Mouse (Mus musculus) gastrocnemius, postnatal 4 days (tissue): ENCODE data around the gene Irx5. TPM values are rescaled to one million over a fixed set of nuclear protein-coding genes. Genes with fewer than 3 reads are reported as not detected.

Source experiments
- DNase-seq, 2 experiments: peaks; one replicate each; pipeline ENCODE4 v3.0.0; 2021 to 2022; ENCODE audit warnings: low spot score in 2 of 2, mixed read lengths in 2 of 2
- long read RNA-seq, 2 experiments: library from polyadenylated mRNA; stranded (forward); transcript quantifications; one replicate each; pipeline ENCODE4 v2.0.0; 2021
- total RNA-seq, 2 experiments: library from RNA; stranded (reverse); gene quantifications; 2 replicates each; pipeline ENCODE4 v1.2.3; 2021

Irx5 gene
- total RNA-seq: 1 to 10 TPM in 1 of 2 experiments, under 1 TPM in 1; 0.49 to 1.0 TPM
- long read RNA-seq, experiment 1, partial matches to known transcripts: 0 of 2 reads
- long read RNA-seq, experiment 1, other reads (novel, unspliced or antisense): 0 of 2 reads
- long read RNA-seq, experiment 2: 0 reads

DNA sequence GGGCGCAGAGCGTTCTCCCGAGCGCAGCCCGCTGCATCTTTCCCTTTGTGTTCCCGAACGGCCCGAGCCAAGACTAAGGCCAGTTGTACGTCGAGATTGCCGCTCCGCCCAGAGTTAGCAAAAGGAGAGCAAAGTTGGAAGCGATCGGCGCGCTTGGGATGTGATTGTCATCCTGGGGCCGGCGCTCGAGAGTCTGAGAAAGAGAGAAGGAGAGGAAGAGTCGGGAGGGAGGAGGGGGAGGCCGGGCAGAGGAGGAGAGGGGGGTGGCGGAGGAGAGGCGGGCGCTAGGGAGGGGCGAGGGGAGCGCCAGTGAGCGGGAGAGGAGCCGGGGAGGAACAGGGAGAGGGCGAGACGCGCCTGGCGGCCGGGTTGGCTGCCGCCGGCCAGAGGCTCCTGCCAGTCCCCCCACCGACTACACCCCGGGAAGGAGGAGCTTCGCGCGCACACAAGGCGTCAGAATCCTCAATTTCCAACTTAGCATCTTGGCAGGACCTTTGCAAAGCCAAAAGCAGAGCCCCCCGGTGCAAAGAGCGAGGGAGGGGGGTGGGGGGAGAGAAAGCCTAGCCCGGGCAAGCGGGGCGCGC, at the start of gene Irx5:
TSS of gene Irx5 (plus strand) at position 228 of the 584 bp plus-strand sequence.
- DNase-seq: peak; percentile 31 to 57

DNA sequence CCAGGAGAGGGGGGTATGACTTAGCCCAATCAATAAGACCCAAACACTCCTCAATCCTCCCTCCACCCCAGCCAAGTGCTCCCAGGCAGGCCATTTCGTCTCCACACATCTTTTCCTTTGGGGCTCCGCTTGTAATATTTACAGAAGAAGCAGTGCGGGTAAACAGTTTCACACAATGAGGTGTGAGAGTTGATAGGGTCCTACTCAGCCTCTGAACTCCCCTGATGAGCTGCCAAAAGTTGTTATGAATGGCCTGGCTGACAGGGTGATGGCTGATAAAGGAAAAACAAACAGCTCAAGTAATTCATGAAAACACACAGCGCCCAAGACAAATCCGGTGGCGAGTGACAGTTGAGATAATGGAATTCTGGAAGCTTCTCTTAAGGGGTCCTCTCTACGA, 45.2 kb upstream of the Irx5 start:
- DNase-seq: no peak

DNA sequence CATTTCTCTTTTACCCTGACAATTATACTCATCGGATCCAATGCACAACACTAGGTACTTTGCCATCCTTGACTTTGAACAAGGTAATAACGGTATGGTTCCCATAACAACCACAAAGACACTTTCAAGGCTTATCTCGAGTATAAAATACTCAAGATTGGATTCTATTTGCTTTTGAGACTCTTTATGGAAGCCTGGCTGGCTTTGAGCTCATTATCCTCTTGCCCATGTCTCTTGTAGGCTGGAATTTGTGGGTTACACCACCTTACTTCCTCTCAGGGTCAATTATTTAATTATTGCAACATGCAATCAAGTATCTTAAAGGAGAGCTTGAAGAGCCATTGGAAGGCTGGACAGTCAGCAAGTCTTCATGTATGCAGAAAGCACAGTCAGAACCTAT, 43.7 kb upstream of the Irx5 start:
- no peak for DNase-seq

DNA sequence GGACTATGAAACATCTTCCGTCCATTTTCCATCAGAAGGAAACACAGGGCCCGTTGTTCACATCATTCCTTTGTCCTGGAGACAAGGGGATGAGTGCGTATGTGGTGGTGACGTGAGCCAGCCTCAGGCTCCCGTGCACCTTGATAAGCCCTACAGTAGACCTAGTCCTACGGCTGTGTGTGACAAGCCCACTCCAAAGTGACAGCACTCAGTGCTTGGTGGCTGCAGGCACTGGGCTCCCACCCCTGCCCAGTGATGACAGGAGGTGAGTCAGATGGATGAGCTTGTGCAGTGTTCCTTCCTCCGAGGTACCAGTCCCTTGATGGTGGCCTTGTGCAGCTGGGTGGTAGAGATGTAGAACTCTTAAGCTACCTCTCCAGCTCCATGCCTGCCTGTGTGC, 33.7 kb upstream of the Irx5 start:
- no peak for DNase-seq

GRCm38 (mm10) chr8:92327176-92327575, 30.2 kb upstream of the Irx5 start:
- DNase-seq: no peak

DNA sequence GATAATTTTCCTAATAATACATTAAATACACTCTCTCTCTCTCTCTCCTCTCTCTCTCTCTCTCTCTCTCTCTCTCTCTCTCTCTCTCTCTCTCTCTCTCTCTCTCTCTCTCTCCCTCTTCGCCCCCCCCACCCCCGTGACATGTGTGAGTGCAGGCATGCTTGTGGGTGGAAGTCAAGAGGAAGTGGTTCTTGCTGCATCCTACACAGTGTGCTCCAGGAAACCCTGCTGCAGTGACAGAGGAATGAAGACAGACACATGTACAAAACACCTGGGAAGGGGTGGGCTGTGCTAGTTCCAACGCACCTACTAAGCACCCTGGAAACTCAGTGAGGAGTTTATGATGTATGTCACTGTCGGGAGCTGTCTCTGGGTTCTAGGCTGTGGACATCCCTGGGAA, 28.2 kb upstream of the Irx5 start:
- no peak for DNase-seq

- no peak for DNase-seq
These were observed 25.6 kb upstream of the Irx5 start for GRCm38 (mm10) chr8:92331811-92332210.

DNA sequence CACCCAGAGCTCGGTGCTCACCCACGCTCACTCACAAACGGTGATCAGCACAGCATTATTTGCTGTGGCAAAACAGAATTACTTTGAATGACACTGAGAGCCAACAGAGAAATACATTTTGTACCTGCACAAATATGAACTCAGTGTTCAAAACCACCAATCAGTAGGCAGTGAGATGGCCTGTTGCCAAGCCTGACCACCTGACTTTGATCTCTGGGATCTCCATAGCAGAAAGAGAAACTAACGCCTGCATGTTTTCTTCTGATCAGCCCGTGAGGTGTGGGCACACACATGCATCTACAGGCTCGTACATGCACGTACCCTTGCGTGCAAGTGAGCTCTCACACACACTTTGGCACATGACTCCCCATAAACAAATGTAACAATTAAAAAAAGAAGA, 24.0 kb upstream of the Irx5 start:
- DNase-seq: no peak

DNA sequence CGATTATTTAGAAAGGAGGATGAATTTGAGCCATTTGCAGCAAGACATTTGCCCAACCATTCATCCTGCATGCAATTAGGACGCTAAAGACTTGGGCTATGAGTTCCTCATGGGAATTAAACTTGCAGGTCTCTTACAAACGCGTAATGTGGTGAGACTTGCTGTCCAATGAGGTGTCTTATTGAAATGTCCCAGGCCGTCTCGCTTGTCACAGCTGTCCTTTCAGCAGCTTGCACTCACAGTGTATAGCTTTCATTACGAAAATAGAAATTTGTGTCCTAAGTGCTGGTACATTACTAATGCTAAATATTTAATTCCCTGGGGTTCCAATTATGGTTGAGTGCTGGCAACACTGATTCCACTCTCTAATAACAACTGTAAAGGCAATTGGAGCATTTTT, 22.3 kb upstream of the Irx5 start:
- no peak for DNase-seq

DNA sequence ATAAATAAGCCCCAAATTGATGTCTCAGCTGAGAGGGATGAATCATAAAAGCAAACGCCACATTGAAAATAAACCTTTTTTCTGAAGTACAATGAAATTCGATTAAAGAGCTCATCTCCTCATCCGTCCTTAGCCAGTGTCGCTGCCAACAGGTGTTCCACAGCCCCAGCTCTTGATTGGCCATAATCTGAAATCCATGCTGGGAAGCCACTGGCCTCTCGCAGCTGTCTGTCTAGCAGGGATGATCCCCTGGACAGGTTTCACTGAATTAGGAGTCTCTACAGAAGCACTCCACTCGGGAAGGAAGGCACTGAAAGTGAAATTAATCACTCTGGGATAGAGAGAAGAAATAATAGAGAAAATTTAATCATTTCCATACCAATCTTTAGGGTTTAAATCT, 21.4 kb upstream of the Irx5 start:
- no peak for DNase-seq

GRCm38 (mm10) chr8:92343544-92343943, 13.9 kb upstream of the Irx5 start:
- no peak for DNase-seq

DNA sequence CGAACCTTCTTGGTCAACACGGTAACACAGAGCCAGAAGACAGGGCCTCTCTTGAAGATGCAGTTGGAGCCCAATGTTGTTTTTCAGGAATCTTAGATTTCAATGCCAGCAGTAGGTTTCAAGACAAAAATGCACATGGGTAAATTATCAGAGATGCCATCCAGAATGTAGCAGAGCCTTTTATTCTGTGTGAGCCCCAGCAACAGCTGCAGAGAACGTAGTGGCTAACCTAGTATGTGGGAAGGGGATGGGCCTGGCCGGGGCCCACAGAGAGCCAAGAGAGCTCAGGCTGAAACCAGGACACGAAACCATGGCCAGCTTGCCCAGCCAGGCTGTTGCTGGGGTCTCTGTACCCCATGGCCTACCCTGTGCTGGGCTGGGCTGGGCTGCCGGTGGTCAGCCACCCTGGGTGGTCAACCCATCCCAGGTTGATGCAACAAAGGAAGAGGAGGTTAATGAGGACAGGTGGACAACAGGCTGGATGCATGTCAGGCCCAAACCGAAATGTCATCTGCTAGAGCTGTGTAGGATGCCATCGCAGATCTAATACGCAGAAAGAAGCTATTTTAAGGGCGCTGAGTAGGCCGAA, 7.4 kb upstream of the Irx5 start:
- no peak for DNase-seq

- no peak for DNase-seq
These were observed 4.0 kb upstream of the Irx5 start for GRCm38 (mm10) chr8:92353405-92353804.

DNA sequence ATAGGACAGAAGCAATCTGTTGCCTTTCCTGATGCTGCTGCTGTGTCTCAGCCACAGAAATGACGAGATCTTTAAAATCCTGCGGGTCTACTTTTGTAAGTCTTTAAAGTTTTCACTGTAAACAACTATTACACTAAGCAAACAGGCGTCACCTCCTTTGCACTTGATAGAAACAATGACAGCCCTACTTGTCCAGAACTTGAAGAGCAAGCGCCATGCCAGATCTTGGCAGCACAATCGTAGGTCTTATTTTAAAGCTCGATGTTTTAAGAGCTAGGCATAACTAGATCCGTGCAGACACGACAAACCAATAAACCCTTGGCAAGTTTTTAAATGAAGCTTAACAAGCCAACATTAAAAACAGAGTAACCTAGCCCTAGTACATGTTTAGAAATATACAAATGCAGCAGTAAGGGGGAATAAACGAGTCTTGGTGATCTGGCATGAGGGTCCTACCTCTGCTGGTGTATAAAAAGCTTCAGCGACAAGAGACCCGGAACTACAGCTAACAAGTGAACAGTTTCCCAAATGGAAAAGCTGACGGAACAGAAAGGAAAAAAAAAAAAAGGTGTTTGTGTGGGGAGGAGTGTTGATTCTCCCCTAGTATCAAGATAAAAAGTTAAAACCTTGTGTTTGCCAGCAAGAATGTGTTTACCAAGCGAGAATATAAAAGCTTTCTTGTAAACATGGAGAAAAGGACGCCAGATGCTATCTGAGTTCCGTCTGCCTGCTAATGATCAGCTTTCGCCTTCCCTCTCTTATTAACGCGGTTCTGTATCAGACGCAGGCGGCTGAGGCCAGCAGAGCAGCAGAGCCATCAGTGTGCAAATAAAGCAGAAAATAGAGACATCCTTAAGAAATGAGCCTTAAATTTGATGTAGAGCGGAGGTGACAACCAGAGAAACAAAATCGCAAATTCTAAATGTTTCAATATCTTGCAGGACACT, 2.6 kb upstream of the Irx5 start:
- DNase-seq: no peak

- DNase-seq: peak; percentile 87 to 97
These were observed 1.5 kb upstream of the Irx5 start for GRCm38 (mm10) chr8:92355701-92356612.

DNA sequence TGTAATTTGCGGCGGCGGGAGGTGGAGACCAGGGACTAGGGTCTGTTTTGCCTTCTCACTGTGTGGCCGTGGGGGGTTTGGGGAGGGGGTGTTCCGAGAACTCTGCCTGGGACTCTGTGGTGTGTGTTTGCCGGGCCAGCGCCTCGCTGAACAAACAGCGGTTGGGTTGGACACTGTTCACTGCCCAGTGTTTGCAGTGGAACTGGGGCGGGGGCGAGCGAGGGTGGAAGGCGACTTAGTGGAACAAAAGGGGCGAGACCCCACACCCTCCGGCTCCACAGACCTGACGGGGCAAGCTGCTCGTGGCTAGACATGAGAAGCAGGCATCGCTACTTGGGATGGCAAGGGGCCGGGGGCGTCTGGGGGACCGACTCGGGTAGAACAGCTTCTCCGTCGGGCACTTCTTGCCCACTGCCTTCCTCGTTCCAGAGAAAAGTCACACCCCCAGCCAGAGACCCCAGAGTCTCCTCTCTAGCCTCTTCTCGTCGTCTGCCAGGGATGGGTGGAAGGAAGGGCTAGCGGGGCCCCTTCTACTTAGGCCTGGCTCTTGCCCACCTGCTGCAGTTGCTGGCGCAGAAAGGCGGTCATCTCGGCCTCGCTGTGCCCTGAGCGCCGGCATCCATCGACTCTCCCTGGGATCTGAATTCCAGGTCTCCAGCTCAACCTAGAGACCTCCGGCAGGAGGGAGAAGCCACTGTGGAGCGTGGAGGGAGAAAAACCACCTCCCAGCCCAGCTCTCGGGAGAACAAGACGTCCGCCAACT, 631 bp upstream of the Irx5 start:
- DNase-seq: peak; percentile 17 to 24

- DNase-seq: peak; percentile 19 to 32
These were observed 945 bp downstream of the Irx5 start for GRCm38 (mm10) chr8:92358141-92358999.

DNA sequence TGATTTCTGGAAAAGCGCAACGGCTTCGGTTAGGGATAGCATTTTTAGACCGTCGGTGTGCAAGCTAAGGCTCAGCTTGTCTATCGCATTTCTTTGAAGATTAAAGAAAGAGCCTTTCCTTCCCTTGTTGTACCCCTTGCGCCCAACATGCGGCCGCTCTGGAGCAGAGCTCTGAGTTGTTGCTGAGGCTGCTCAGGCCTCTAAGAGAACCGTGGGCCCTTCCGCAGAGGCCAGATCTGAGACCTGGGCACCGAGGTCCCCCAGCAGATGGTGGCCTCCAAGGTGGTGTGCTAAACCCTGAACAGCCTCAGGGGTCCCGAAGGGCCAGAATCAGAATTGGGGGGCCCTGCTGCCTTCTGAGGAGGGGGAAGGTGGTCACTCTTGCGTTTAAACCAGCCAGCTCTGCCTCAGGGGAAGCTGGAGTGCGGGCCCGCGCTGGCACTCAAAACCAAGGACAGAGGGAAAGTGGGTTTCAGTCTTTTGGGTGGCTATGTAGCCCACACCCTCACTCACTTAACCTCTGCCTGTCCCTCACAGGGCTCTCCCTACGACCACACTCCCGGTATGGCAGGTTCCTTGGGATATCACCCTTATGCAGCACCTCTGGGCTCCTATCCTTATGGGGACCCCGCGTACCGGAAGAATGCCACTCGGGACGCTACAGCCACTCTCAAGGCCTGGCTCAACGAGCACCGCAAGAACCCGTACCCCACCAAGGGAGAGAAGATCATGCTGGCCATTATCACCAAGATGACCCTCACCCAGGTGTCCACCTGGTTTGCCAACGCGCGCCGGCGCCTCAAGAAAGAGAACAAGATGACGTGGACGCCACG, 1.8 kb downstream of the Irx5 start:
- DNase-seq: peak in 1 of 2 experiments; percentile 23

DNA sequence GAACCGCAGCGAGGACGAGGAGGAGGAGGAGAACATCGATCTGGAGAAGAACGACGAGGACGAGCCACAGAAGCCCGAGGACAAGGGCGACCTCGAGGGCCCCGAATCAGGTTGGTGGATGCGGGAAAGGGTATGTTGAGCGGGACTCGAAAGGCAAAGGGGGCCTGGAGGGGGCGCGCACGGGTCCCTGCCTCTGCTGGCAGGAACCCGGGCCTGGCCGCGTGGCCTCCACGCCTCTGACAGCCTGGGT, 2.3 kb downstream of the Irx5 start:
- peak in 1 of 2 experiments; percentile 44 for DNase-seq
